Mouse (Mus musculus): ENCODE measurements around the gene Zcchc12.

GRCm38 (mm10) chrX:36221366-36221765 lies 25.7 kb downstream of the Zcchc12 start:
- no peak for TF ChIP-seq CTCF (IDR thresholded peaks at IDR 0.05; ENCODE audit: extremely low read depth, insufficient read depth, low read length)
- no peak for TF ChIP-seq POLR2A (IDR thresholded peaks at IDR 0.05; ENCODE audit: extremely low read depth, insufficient read depth, low read length)

Data from cortical plate, adult 2 months (tissue).